Mouse (Mus musculus) ovary, adult 18-20 months (tissue): ENCODE measurements around the gene Bmp8b.
A peak's percentile ranks its signal among the peaks of the same experiment; 100 is the strongest.
"Not testable (repeated sequence)": the region's sequence is repeated elsewhere in the genome, so short reads cannot be mapped to it uniquely, and the experiment has no call there.

Experiments
- DNase-seq: peaks from one replicate; pipeline ENCODE4 v3.0.0; 2022; ENCODE audit warnings: low spot score, mixed read lengths

Bmp8b gene

GRCm38 (mm10) chr4:123111275-123111983, 6.5 kb downstream of the Bmp8b start:
- not testable (repeated sequence) for DNase-seq

DNA sequence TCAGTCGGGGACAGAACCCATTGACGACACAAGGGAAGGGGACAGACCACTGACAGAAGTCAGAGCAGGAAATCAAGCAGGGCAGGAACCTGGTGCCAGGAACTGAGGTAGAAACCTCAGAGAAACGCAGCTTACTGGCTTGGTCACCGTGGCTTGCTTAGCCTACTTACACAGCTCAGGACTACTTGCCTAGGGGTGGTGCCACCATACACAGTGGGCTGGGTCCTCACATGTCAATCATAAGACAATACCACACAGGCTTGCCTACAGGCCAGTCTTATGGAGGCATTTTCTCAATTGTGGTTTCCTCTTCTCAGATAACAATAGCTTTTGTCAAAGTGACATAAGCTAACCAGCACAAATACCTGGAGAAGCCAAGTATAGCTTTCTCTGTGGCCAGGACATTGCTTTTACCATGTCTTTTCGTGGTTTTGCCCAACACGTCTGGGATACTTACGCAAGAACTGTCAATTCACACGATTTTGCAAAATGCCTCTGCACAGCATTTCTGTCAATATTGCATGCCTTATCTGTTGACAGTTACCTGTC, 7.3 kb downstream of the Bmp8b start:
- DNase-seq = no peak

GRCm38 (mm10) chr4:123114651-123115050, 9.7 kb downstream of the Bmp8b start:
- DNase-seq = not testable (repeated sequence)

DNA sequence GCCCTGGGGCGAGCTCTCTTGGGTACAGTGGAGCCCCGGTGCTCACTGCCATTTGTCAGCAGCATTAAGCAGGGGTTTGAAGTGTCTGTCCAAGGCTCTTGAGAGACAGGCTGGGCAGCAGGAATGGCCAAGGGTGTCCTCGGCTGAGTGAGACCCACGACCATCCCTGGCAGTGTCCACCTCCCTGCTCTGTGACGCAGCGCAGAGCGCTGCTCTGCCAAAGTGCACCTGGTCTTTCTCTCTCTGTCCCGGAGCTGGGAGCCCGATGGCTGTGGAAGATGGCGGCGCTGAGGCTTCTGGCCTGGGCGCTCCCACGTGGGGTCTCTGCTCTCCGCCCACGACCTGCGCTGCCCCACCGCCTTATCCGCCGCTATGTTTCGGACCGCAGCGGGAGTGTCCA, 11.0 kb downstream of the Bmp8b start, which contains the start of gene Oxct2b:
TSS of gene Oxct2b (plus strand) at position 256 of the 400 bp plus-strand sequence.
- DNase-seq = no peak

- not testable (repeated sequence) for DNase-seq
Observed at GRCm38 (mm10) chr4:123116640-123117039, 11.7 kb downstream of the Bmp8b start.

DNA sequence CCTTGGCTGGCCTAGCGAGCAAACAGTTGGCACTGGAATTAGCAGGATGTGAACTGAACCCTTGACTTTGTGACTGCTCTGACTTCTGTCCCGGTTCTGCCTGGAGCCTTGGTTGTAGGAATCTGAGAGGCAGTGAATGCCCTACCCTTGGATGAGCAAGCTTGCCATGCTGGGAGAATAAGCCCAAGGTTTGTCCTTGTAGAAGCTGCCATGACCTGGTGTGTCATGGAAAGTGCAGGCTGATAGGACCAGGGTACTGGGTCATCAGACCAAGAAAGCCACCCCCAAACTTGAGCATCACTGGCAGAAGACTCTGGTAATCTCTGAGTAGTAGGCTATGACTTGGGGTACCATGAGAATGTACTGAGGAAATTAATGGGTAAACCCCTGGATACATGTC, 16.3 kb downstream of the Bmp8b start:
- no peak for DNase-seq

- DNase-seq = no peak
Observed at GRCm38 (mm10) chr4:123126626-123127025, 21.7 kb downstream of the Bmp8b start.

GRCm38 (mm10) chr4:123127051-123127450, 22.1 kb downstream of the Bmp8b start:
- DNase-seq = no peak

DNA sequence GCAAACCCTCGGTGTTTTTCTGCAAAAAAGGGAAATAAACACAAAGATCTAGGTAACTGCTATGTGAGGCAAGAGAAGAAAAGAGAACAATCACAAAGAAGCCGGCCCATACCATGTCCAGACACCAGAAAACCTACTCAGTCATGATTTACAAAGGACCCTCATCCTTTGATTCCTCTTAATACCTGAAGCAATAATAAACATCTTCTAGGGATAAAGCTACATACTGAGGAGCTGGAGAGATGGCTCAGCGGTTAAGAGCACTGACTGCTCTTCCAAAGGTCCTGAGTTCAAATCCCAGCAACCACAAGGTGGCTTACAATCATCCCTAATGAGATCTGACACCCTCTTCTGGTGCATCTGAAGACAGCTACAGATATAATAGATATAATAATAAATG, 32.6 kb downstream of the Bmp8b start:
- DNase-seq = no peak

- DNase-seq = peak; percentile 66
Observed at GRCm38 (mm10) chr4:123139513-123140154, 34.7 kb downstream of the Bmp8b start, which contains the start of gene Ppie. TSS of gene Ppie (minus strand) at chr4:123139951.

DNA sequence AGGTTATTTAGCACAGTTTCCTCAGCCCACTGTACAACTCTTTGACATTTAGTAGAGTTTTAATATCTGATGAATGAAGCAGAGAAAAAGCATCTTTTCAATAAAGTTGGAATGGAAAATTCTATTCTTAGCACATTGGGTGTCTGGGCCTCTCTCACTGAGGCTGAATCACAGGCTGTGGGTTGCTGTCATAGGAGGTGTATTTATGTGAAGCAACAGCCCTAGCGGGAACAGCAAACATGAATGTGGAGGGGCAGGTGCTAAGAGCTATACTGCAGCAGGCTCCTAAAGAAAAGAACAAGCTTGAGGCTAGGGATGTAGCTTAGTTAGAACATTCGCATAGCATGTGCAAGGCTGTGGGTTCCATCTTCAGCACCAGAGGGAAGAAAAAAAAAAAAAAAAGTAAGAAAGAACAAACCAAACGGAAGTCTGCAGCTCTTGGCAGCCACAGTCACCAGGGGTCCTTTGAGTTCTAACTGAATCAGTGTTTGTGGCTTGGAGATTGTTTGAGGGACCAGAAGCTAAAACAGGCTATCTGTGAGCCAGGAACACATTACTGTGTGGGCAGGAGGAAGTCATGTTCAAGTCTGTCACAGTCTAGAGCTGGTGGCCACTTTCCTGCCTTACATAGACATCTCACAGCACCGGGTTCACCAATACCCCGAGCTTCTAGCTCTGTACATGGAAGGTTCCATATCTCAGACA, 42.6 kb downstream of the Bmp8b start:
- DNase-seq = no peak

DNA sequence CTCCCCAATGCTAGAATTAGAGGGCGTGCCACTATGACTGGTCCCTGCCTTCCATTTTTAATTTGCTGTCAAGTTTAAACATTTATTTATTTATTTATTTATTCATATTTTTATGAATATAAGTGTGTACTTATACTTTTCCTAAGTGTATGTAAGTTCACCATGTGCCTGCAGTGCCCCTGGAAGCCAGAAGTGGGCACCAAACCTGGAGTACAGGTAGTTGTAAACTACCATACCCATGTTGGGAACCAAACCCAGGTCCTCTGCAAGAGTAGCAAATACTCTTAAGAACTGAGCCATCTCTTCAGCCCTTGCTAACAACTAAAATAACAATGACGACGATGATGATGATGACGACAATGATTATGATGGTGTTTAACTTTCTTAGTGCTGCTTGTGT, 47.0 kb downstream of the Bmp8b start:
- DNase-seq = no peak

GRCm38 (mm10) chr4:123152976-123153375, 48.0 kb downstream of the Bmp8b start:
- no peak for DNase-seq

- DNase-seq = no peak
Observed at GRCm38 (mm10) chr4:123155004-123155403, 50.0 kb downstream of the Bmp8b start.

GRCm38 (mm10) chr4:123155427-123155826, 50.5 kb downstream of the Bmp8b start:
- DNase-seq = no peak

DNA sequence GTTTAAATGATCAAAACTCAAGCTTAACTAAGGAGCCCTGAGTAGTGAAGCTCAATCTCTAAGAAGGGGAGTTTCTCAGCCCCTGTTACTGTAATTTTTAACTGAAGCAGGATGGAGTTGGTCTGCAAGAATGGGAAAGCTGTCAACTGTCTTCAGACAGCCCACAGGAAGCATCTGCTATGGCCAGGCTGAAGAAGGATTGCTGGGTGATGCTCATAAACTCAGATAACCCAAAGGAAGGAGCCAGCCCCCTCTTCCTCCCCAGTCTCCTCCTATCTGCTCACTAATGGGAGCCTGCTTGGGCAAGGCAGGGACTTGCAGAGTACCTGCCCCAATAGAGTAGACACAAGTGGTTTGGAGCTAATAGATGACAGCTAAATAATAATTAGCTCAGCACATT, 50.9 kb downstream of the Bmp8b start:
- DNase-seq = no peak

DNA sequence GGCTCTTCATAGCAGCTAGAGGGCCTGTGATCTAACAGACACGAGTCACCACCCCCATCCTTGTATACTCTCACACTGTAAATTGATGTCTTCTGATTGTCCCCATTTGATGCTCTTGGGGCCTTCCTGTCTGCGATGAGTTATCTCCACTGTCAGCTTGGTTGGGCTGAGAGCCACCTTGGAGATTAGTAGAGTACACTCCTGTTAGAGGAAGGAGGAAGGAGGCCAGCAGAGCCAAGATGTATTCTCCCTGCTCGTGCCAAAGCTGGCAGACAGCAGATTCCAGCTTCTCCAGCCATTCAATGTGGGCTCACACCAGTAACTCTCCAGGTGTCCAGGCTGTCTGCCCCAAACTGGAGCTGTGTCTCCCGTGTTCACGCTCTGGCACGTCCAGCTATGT, 55.6 kb downstream of the Bmp8b start:
- DNase-seq = no peak

DNA sequence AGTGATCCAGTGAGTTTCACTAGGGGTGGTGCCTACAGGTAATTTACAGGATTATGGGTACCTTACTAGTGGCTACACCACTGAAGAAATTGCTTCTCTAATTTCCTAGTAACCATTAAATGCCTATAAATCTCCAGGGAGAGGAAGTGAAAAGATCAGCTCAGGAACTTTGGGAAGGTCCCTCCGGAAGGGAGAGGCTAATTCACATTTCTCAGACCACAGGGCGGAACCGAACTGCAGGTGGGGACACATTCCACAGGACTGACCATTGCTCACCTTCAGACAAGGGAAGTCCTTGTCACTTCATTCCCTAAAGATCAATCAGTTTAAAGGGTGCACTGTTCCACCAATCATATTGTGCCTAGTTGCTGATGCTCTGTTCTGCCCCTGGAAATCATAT, 56.3 kb downstream of the Bmp8b start:
- not testable (repeated sequence) for DNase-seq

DNA sequence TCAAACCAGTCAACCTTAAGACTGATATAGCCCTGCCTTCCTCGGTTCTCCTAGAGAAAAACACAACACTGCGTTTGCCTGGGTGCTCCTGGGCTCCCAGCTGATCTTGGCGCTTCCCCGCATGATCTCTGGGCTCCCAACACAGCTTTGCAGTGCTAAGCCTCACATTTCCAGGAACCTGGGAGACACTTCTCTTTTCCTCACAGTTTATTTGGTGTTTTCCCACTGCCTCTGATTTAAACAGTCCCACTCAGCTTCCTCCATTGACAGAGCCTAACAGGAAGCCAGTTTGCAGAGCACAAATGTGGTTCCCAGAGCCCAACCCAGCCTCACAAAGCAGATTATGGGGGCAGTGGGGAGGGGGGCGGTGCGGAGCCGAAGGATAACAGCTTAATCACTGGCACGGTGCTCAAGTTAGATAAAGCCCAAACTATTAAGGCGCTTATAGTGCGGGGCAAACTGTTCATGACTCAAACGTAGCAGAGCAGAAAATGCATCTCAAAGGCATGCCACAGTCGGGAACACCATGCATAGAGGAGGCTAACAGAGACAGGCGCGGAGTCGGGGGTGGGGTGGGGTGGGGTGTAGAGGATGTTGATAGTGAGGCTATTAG, 57.4 kb downstream of the Bmp8b start:
- DNase-seq = no peak

GRCm38 (mm10) chr4:123164157-123164556, 59.2 kb downstream of the Bmp8b start:
- no peak for DNase-seq

DNA sequence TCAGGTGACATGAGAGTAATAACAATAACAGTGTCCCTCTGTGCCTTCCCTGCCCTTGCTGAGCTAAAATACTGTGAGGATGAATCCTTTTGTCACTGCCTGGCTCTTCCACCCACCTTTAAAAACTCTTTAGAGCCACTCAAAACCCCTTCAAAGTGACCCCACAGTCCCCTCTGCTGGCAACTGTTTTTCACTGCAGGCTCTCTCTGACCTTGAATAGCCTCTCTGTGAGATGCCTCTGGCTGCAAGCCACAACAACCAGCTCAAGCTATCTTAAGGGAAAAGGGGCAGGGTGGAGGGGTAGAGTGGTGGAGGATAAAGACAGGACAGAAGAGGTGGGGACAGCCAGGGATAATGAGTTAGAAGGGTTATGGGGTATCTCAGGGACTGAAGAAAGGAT, 66.8 kb downstream of the Bmp8b start:
- peak; percentile 17 for DNase-seq
